Mouse (Mus musculus): ENCODE data around the gene Strc. TPM values are rescaled to one million over a fixed set of nuclear protein-coding genes. Genes with fewer than 3 reads are reported as not detected.

The Strc gene
- polyA plus RNA-seq, 1 experiment from 2014 or later, result not detected

GRCm38 (mm10) chr2:121363656-121364055 lies 23.3 kb downstream of the Strc start:
- Histone ChIP-seq H3K27ac (ENCODE audit: low read length) (no peak overlapping the region), H3K27me3 (ENCODE audit: control insufficient read depth, insufficient read depth, low read depth, low read length) (peaks cover 9% of the 10 kb centered on the region; the same call in 1 of the 2 replicates), H3K4me2 (ENCODE audit: low read depth, low read length) (no peak overlapping the region), H3K36me3 (ENCODE audit: control insufficient read depth, insufficient read depth, low read length) (no peaks in the 10 kb centered on the region), H3K4me1 (replicated peaks; ENCODE audit: control insufficient read depth, insufficient read depth, low read length) (no peaks in the 10 kb centered on the region), H3K4me3 (ENCODE audit: low read length) (no peak overlapping the region), H3K9ac (ENCODE audit: low read length) (no peak overlapping the region), H3K9me3 (ENCODE audit: control insufficient read depth, low read length) (no peaks in the 10 kb centered on the region)
- WGBS, result 78% methylated on average over 3 of the region's 3 CpGs
- no peak for ATAC-seq (ENCODE audit: low read depth)

- no peak overlapping the region for H3K4me2 ChIP-seq (ENCODE audit: low read depth, low read length)
- no peak overlapping the region for H3K4me3 ChIP-seq (ENCODE audit: low read length)
- H3K4me1 ChIP-seq (replicated peaks; ENCODE audit: control insufficient read depth, insufficient read depth, low read length), result peaks cover 5% of the 10 kb centered on the region
- ATAC-seq (ENCODE audit: low read depth), result no peak
- no peak overlapping the region for H3K9ac ChIP-seq (ENCODE audit: low read length)
- 50% methylated on average over 4 of the region's 4 CpGs for WGBS
- H3K36me3 ChIP-seq (ENCODE audit: control insufficient read depth, insufficient read depth, low read length), result no peaks in the 10 kb centered on the region
- H3K27me3 ChIP-seq (ENCODE audit: control insufficient read depth, insufficient read depth, low read depth, low read length), result peaks cover 22% of the 10 kb centered on the region
- H3K9me3 ChIP-seq (ENCODE audit: control insufficient read depth, low read length), result no peaks in the 10 kb centered on the region
- H3K27ac ChIP-seq (ENCODE audit: low read length), result no peak overlapping the region
Observed at GRCm38 (mm10) chr2:121359461-121359860, 27.5 kb downstream of the Strc start.

GRCm38 (mm10) chr2:121358381-121358780 lies 28.6 kb downstream of the Strc start:
- no peak overlapping the region for H3K27ac ChIP-seq (ENCODE audit: low read length)
- 0% methylated on average over 16 of the region's 16 CpGs for WGBS
- H3K27me3 ChIP-seq (ENCODE audit: control insufficient read depth, insufficient read depth, low read depth, low read length), result peaks cover 22% of the 10 kb centered on the region
- no peaks in the 10 kb centered on the region for H3K36me3 ChIP-seq (ENCODE audit: control insufficient read depth, insufficient read depth, low read length)
- H3K4me2 ChIP-seq (ENCODE audit: low read depth, low read length), result peak overlapping the region; percentile 47
- no peak for ATAC-seq (ENCODE audit: low read depth)
- no peak overlapping the region for H3K9ac ChIP-seq (ENCODE audit: low read length)
- peaks cover 8% of the 10 kb centered on the region for H3K4me1 ChIP-seq (replicated peaks; ENCODE audit: control insufficient read depth, insufficient read depth, low read length)
- H3K4me3 ChIP-seq (ENCODE audit: low read length), result peak overlapping the region; percentile 11; the same call in 1 of the 2 replicates
- H3K9me3 ChIP-seq (ENCODE audit: control insufficient read depth, low read length), result no peaks in the 10 kb centered on the region

GRCm38 (mm10) chr2:121357961-121358360 lies 29.0 kb downstream of the Strc start:
- no peak overlapping the region for H3K4me3 ChIP-seq (ENCODE audit: low read length)
- WGBS, result 1% methylated on average over 4 of the region's 4 CpGs
- no peak overlapping the region for H3K27ac ChIP-seq (ENCODE audit: low read length)
- H3K27me3 ChIP-seq (ENCODE audit: control insufficient read depth, insufficient read depth, low read depth, low read length), result peaks cover 22% of the 10 kb centered on the region
- H3K36me3 ChIP-seq (ENCODE audit: control insufficient read depth, insufficient read depth, low read length), result no peaks in the 10 kb centered on the region
- H3K4me2 ChIP-seq (ENCODE audit: low read depth, low read length), result peak overlapping the region; percentile 47
- ATAC-seq (ENCODE audit: low read depth), result no peak
- H3K4me1 ChIP-seq (replicated peaks; ENCODE audit: control insufficient read depth, insufficient read depth, low read length), result peaks cover 8% of the 10 kb centered on the region
- H3K9me3 ChIP-seq (ENCODE audit: control insufficient read depth, low read length), result no peaks in the 10 kb centered on the region
- H3K9ac ChIP-seq (ENCODE audit: low read length), result no peak overlapping the region

- no peak within 1 kb of the TSS for H3K9ac ChIP-seq (ENCODE audit: low read length)
Observed at GRCm38 (mm10) chr2:121357494-121357893, 29.5 kb downstream of the Strc start, which contains the start of gene Ckmt1. Gene Ckmt1, plus strand, starts transcription at chr2:121357714.

GRCm38 (mm10) chr2:121354820-121355592 lies 32.0 kb downstream of the Strc start, which contains the start of gene Ppip5k1:
Gene Ppip5k1, minus strand, starts transcription at chr2:121355396.
- Histone ChIP-seq H3K4me2 (ENCODE audit: low read depth, low read length) (peak within 1 kb of the TSS; percentile 96), H3K27ac (ENCODE audit: low read length) (no peak within 1 kb of the TSS), H3K27me3 (ENCODE audit: control insufficient read depth, insufficient read depth, low read depth, low read length) (peaks cover 22% of the 10 kb centered on the region), H3K4me1 (replicated peaks; ENCODE audit: control insufficient read depth, insufficient read depth, low read length) (peaks cover 8% of the 10 kb centered on the region), H3K9ac (ENCODE audit: low read length) (peak within 1 kb of the TSS; percentile 82), H3K36me3 (ENCODE audit: control insufficient read depth, insufficient read depth, low read length) (no peaks in the 10 kb centered on the region), H3K4me3 (ENCODE audit: low read length) (peak within 1 kb of the TSS; percentile 81), H3K9me3 (ENCODE audit: control insufficient read depth, low read length) (no peaks in the 10 kb centered on the region)
- ATAC-seq (ENCODE audit: low read depth), result peak; percentile 97
- WGBS, result under 1% methylated on average over 54 of the region's 58 CpGs

More at GRCm38 (mm10) chr2:121357494-121357893, 29.5 kb downstream of the Strc start, which contains the start of gene Ckmt1:
- ATAC-seq (ENCODE audit: low read depth), result no peak
- Histone ChIP-seq H3K4me1 (replicated peaks; ENCODE audit: control insufficient read depth, insufficient read depth, low read length) (peaks cover 8% of the 10 kb centered on the region), H3K36me3 (ENCODE audit: control insufficient read depth, insufficient read depth, low read length) (no peaks in the 10 kb centered on the region), H3K4me3 (ENCODE audit: low read length) (peak within 1 kb of the TSS; percentile 11; the same call in 1 of the 2 replicates), H3K9me3 (ENCODE audit: control insufficient read depth, low read length) (no peaks in the 10 kb centered on the region), H3K27ac (ENCODE audit: low read length) (no peak within 1 kb of the TSS), H3K27me3 (ENCODE audit: control insufficient read depth, insufficient read depth, low read depth, low read length) (peaks cover 22% of the 10 kb centered on the region), H3K4me2 (ENCODE audit: low read depth, low read length) (peak within 1 kb of the TSS; percentile 47)
- 60% methylated on average over 5 of the region's 5 CpGs for WGBS

- peaks cover 8% of the 10 kb centered on the region for H3K4me1 ChIP-seq (replicated peaks; ENCODE audit: control insufficient read depth, insufficient read depth, low read length)
- no peaks in the 10 kb centered on the region for H3K9me3 ChIP-seq (ENCODE audit: control insufficient read depth, low read length)
- H3K4me2 ChIP-seq (ENCODE audit: low read depth, low read length), result peak overlapping the region; percentile 96
- no peak overlapping the region for H3K27ac ChIP-seq (ENCODE audit: low read length)
- H3K9ac ChIP-seq (ENCODE audit: low read length), result peak overlapping the region; percentile 82
- peaks cover 20% of the 10 kb centered on the region for H3K27me3 ChIP-seq (ENCODE audit: control insufficient read depth, insufficient read depth, low read depth, low read length)
- under 1% methylated on average over 6 of the region's 6 CpGs for WGBS
- peak overlapping the region; percentile 81 for H3K4me3 ChIP-seq (ENCODE audit: low read length)
- H3K36me3 ChIP-seq (ENCODE audit: control insufficient read depth, insufficient read depth, low read length), result no peaks in the 10 kb centered on the region
- ATAC-seq (ENCODE audit: low read depth), result no peak
Observed at GRCm38 (mm10) chr2:121354378-121354777, 32.6 kb downstream of the Strc start.

- H3K4me3 ChIP-seq (ENCODE audit: low read length), result no peak overlapping the region
- no peaks in the 10 kb centered on the region for H3K9me3 ChIP-seq (ENCODE audit: control insufficient read depth, low read length)
Observed at GRCm38 (mm10) chr2:121353156-121353555, 33.8 kb downstream of the Strc start.

GRCm38 (mm10) chr2:121339057-121339456 lies 47.9 kb downstream of the Strc start:
- ATAC-seq (ENCODE audit: low read depth), result no peak
- H3K36me3 ChIP-seq (ENCODE audit: control insufficient read depth, insufficient read depth, low read length), result no peaks in the 10 kb centered on the region
- no peak overlapping the region for H3K4me2 ChIP-seq (ENCODE audit: low read depth, low read length)
- no peak overlapping the region for H3K27ac ChIP-seq (ENCODE audit: low read length)
- no peaks in the 10 kb centered on the region for H3K9me3 ChIP-seq (ENCODE audit: control insufficient read depth, low read length)
- H3K4me3 ChIP-seq (ENCODE audit: low read length), result no peak overlapping the region
- no peaks in the 10 kb centered on the region for H3K4me1 ChIP-seq (replicated peaks; ENCODE audit: control insufficient read depth, insufficient read depth, low read length)
- no peaks in the 10 kb centered on the region for H3K27me3 ChIP-seq (ENCODE audit: control insufficient read depth, insufficient read depth, low read depth, low read length)
- no peak overlapping the region for H3K9ac ChIP-seq (ENCODE audit: low read length)

More at GRCm38 (mm10) chr2:121353156-121353555, 33.8 kb downstream of the Strc start:
- Histone ChIP-seq H3K4me1 (replicated peaks; ENCODE audit: control insufficient read depth, insufficient read depth, low read length) (peaks cover 6% of the 10 kb centered on the region; the same call in 1 of the 2 replicates), H3K27ac (ENCODE audit: low read length) (no peak overlapping the region), H3K9ac (ENCODE audit: low read length) (no peak overlapping the region), H3K27me3 (ENCODE audit: control insufficient read depth, insufficient read depth, low read depth, low read length) (peaks cover 9% of the 10 kb centered on the region), H3K4me2 (ENCODE audit: low read depth, low read length) (no peak overlapping the region), H3K36me3 (ENCODE audit: control insufficient read depth, insufficient read depth, low read length) (no peaks in the 10 kb centered on the region)
- whole genome bisulfite sequencing, result 55% methylated on average over 8 of the region's 8 CpGs
- ATAC-seq (ENCODE audit: low read depth), result no peak

All from lung, embryonic 16.5 days (tissue).